Mouse (Mus musculus) forebrain, embryonic 14.5 days (tissue): ENCODE data around the gene Gm4969. TPM values are rescaled to one million over a fixed set of nuclear protein-coding genes. Genes with fewer than 3 reads are reported as not detected.

ENCODE experiments used
- ATAC-seq: fragments of 200-750 bp; cut with Nextera tagmentation; 2 replicates; pipeline ENCODE4 v1.8.0; 2017; ENCODE audit warnings: mild to moderate bottlenecking, moderate library complexity
- DNase-seq: peaks from one replicate; pipeline ENCODE4 v3.0.0-alpha.2; 2015; ENCODE audit warnings: low spot score
- H3K27ac ChIP-seq: fragments of 300-500 bp; sonication (generic); 2 replicates; pipeline ENCODE4 v1.5.1; 2014; ENCODE audit warnings: low read depth, mild to moderate bottlenecking, control low read depth, low read length, moderate library complexity
- H3K27me3 ChIP-seq: fragments of 300-500 bp; sonication (generic); replicated peaks from 2 replicates; pipeline ENCODE4 v1.6.1; 2014; ENCODE audit warnings: low read length, control low read depth, mixed read lengths; ENCODE audit not compliant: control insufficient read depth, insufficient read depth
- H3K36me3 ChIP-seq: fragments of 300-500 bp; sonication (generic); 2 replicates; pipeline ENCODE4 v1.6.1; 2014; ENCODE audit warnings: low read length, control low read depth; ENCODE audit not compliant: control insufficient read depth, insufficient read depth
- H3K4me1 ChIP-seq: fragments of 300-500 bp; sonication (generic); 2 replicates; pipeline ENCODE4 v1.6.1; 2014; ENCODE audit warnings: antibody characterized with exemption, low read length, control low read depth; ENCODE audit not compliant: control insufficient read depth, insufficient read depth
- H3K4me2 ChIP-seq: fragments of 300-500 bp; sonication (generic); 2 replicates; pipeline ENCODE4 v1.6.1; 2014; ENCODE audit warnings: mild to moderate bottlenecking, control low read depth, low read length
- H3K4me3 ChIP-seq: fragments of 300-500 bp; sonication (generic); 2 replicates; pipeline ENCODE4 v1.5.1; 2014; ENCODE audit warnings: low read depth, low read length, control low read depth
- H3K9ac ChIP-seq: fragments of 300-500 bp; sonication (generic); 2 replicates; pipeline ENCODE4 v1.6.1; 2014; ENCODE audit warnings: mild to moderate bottlenecking, low read length, control low read depth, moderate library complexity
- H3K9me3 ChIP-seq: fragments of 300-500 bp; sonication (generic); replicated peaks from 2 replicates; pipeline ENCODE4 v1.6.1; 2016; ENCODE audit warnings: low read length, control low read depth, mixed read lengths; ENCODE audit not compliant: control insufficient read depth
- WGBS: fragments of 180-500 bp; shearing (Covaris S2); extraction: QIAGEN DNeasy Blood & Tissue Kit; methylation state at CpG from one replicate; pipeline ENCODE4 v1.1.7; 2014; 5-methylcytosine and 5-hydroxymethylcytosine counted together
- polyA plus RNA-seq: library from polyadenylated mRNA; unstranded; fragments of >200 nt; fragmentation: Nextera tagmentation; extraction: Ambion mirVana; gene quantifications from 2 replicates; pipeline ENCODE4 v1.2.1, GENCODE M21; 2014

Gm4969 gene
- polyA plus RNA-seq, 1 experiment from 2014 or later = 2.2 TPM

GRCm38 (mm10) chr7:19065896-19066295 lies 52.3 kb downstream of the Gm4969 start:
- no peaks in the 10 kb centered on the region for H3K36me3 ChIP-seq
- H3K27me3 ChIP-seq = peaks cover 13% of the 10 kb centered on the region
- no peak overlapping the region for H3K27ac ChIP-seq
- H3K9ac ChIP-seq = no peak overlapping the region
- 65% methylated on average over 13 of the region's 13 CpGs for WGBS
- DNase-seq (no peak), ATAC-seq (no peak)
- no peaks in the 10 kb centered on the region for H3K4me1 ChIP-seq
- no peaks in the 10 kb centered on the region for H3K9me3 ChIP-seq
- H3K4me2 ChIP-seq = no peak overlapping the region
- H3K4me3 ChIP-seq = no peak overlapping the region

- Histone ChIP-seq H3K9ac (no peak overlapping the region), H3K4me3 (no peak overlapping the region), H3K4me2 (no peak overlapping the region), H3K36me3 (peaks cover 1% of the 10 kb centered on the region; the same call in 1 of the 2 replicates), H3K27ac (no peak overlapping the region), H3K9me3 (no peaks in the 10 kb centered on the region), H3K4me1 (no peaks in the 10 kb centered on the region), H3K27me3 (no peaks in the 10 kb centered on the region)
- no peak for DNase-seq
- no peak for ATAC-seq
- WGBS = 90% methylated on average over 10 of the region's 10 CpGs
Measured at GRCm38 (mm10) chr7:19057405-19057804, 60.8 kb downstream of the Gm4969 start.

- ATAC-seq (no peak), DNase-seq (no peak)
- no peak overlapping the region for H3K4me2 ChIP-seq
- H3K36me3 ChIP-seq = peaks cover 22% of the 10 kb centered on the region
- H3K9ac ChIP-seq = no peak overlapping the region
- H3K9me3 ChIP-seq = no peaks in the 10 kb centered on the region
- no peak overlapping the region for H3K27ac ChIP-seq
- H3K4me3 ChIP-seq = no peak overlapping the region
- no peaks in the 10 kb centered on the region for H3K4me1 ChIP-seq
- WGBS = 87% methylated on average over 8 of the region's 8 CpGs
- H3K27me3 ChIP-seq = no peaks in the 10 kb centered on the region
Measured at GRCm38 (mm10) chr7:19055108-19055507, 63.1 kb downstream of the Gm4969 start.

GRCm38 (mm10) chr7:19054777-19055076 lies 63.4 kb downstream of the Gm4969 start:
- peak; percentile 43 for ATAC-seq
- H3K27me3 ChIP-seq = no peaks in the 10 kb centered on the region
- 74% methylated on average over 9 of the region's 9 CpGs for WGBS
- no peak overlapping the region for H3K27ac ChIP-seq
- no peaks in the 10 kb centered on the region for H3K4me1 ChIP-seq
- H3K9ac ChIP-seq = peak overlapping the region; percentile 37; the same call in 1 of the 2 replicates
- H3K4me3 ChIP-seq = 0 out of 2 replicates have a peak overlapping the region, but pooled peaks have one; percentile 11
- H3K36me3 ChIP-seq = peaks cover 26% of the 10 kb centered on the region
- DNase-seq = no peak
- H3K4me2 ChIP-seq = peak overlapping the region; percentile 47
- no peaks in the 10 kb centered on the region for H3K9me3 ChIP-seq

- WGBS = 27% methylated on average over 33 of the region's 33 CpGs
- H3K27ac ChIP-seq = peak within 1 kb of the TSS; percentile 14; the same call in 1 of the 2 replicates
Measured at GRCm38 (mm10) chr7:19054047-19054776, 64.0 kb downstream of the Gm4969 start, which contains the start of gene Rsph6a. Gene Rsph6a, plus strand, starts transcription at chr7:19054690.

GRCm38 (mm10) chr7:19053136-19053532 lies 65.0 kb downstream of the Gm4969 start:
- DNase-seq = no peak
- Histone ChIP-seq H3K27me3 (no peaks in the 10 kb centered on the region), H3K36me3 (peaks cover 42% of the 10 kb centered on the region), H3K4me2 (no peak overlapping the region), H3K4me3 (no peak overlapping the region), H3K4me1 (no peaks in the 10 kb centered on the region), H3K9ac (no peak overlapping the region), H3K9me3 (no peaks in the 10 kb centered on the region), H3K27ac (no peak overlapping the region)
- ATAC-seq = no peak
- 91% methylated on average over 7 of the region's 7 CpGs for WGBS

More at GRCm38 (mm10) chr7:19054047-19054776, 64.0 kb downstream of the Gm4969 start, which contains the start of gene Rsph6a:
- Histone ChIP-seq H3K9me3 (no peaks in the 10 kb centered on the region), H3K36me3 (peaks cover 31% of the 10 kb centered on the region), H3K4me2 (peak within 1 kb of the TSS; percentile 47), H3K4me3 (peak within 1 kb of the TSS; percentile 11; the same call in 1 of the 2 replicates), H3K9ac (peak within 1 kb of the TSS; percentile 37), H3K4me1 (no peaks in the 10 kb centered on the region), H3K27me3 (no peaks in the 10 kb centered on the region)
- peak; percentile 72 for DNase-seq
- ATAC-seq = peak; percentile 74

- H3K9me3 ChIP-seq = no peaks in the 10 kb centered on the region
- no peak overlapping the region for H3K4me3 ChIP-seq
- ATAC-seq (no peak), DNase-seq (no peak)
- H3K4me1 ChIP-seq = no peaks in the 10 kb centered on the region
- no peak overlapping the region for H3K27ac ChIP-seq
- 89% methylated on average over 15 of the region's 15 CpGs for WGBS
- H3K4me2 ChIP-seq = no peak overlapping the region
- H3K9ac ChIP-seq = no peak overlapping the region
- peaks cover 48% of the 10 kb centered on the region for H3K36me3 ChIP-seq
- H3K27me3 ChIP-seq = no peaks in the 10 kb centered on the region
Measured at GRCm38 (mm10) chr7:19052345-19053135, 65.6 kb downstream of the Gm4969 start.

- no peak overlapping the region for H3K9ac ChIP-seq
- DNase-seq = no peak
- no peak for ATAC-seq
- no peaks in the 10 kb centered on the region for H3K9me3 ChIP-seq
- no peaks in the 10 kb centered on the region for H3K4me1 ChIP-seq
- H3K36me3 ChIP-seq = peaks cover 61% of the 10 kb centered on the region
- WGBS = 72% methylated on average over 4 of the region's 4 CpGs
- no peak overlapping the region for H3K4me2 ChIP-seq
- H3K4me3 ChIP-seq = no peak overlapping the region
- H3K27ac ChIP-seq = no peak overlapping the region
- no peaks in the 10 kb centered on the region for H3K27me3 ChIP-seq
Measured at GRCm38 (mm10) chr7:19051161-19051560, 67.0 kb downstream of the Gm4969 start.

- no peaks in the 10 kb centered on the region for H3K9me3 ChIP-seq
- H3K27ac ChIP-seq = no peak overlapping the region
- no peak for ATAC-seq
- no peak overlapping the region for H3K4me2 ChIP-seq
- no peak overlapping the region for H3K4me3 ChIP-seq
- DNase-seq = no peak
- no peaks in the 10 kb centered on the region for H3K27me3 ChIP-seq
- H3K36me3 ChIP-seq = peaks cover 71% of the 10 kb centered on the region
- 87% methylated on average over 8 of the region's 8 CpGs for WGBS
- H3K4me1 ChIP-seq = no peaks in the 10 kb centered on the region
- H3K9ac ChIP-seq = no peak overlapping the region
Measured at GRCm38 (mm10) chr7:19050172-19050571, 68.0 kb downstream of the Gm4969 start.
